ENCODE assay signal across 8 mouse cellular contexts in genomic region chr3:152666991-152667355, GRCm38 (mm10). TPM values are rescaled to one million over a fixed set of nuclear protein-coding genes. Genes with fewer than 3 reads are reported as not detected.
DNase-seq lines count a peak whose midpoint lies in the region.

No protein-coding gene starts in this region.

- intact Hi-C loops in heart, postnatal 36 days (cut with DNase I) = no loop called here
- intact Hi-C loops in left cerebral cortex, postnatal 36 days (cut with DNase I) = loop anchor here (5.0 kb wide), 3 partner anchors 70 to 270 kb away; partner anchors contain the start of gene Zzz3

- peak; percentile 83 for DNase-seq in heart, adult 11 months
- DNase-seq in heart, postnatal 36 days = no peak
- peak; percentile 52 for DNase-seq in ZHBTc4 (ENCODE audit: low read depth, low spot score)
- DNase-seq in frontal cortex, postnatal 36 days (ENCODE audit: low spot score in 2 of 2) = peak; percentile 49 to 55
- peak; percentile 43 to 62 for DNase-seq in left cerebral cortex, postnatal 36 days (ENCODE audit: low spot score in 2 of 2)
- peak; percentile 36 for DNase-seq in retina, embryonic 14.5 days (ENCODE audit: low spot score)
- no peak for DNase-seq in ovary, postnatal 36 days (ENCODE audit: low spot score)
- no peak for DNase-seq in thymus, postnatal 14 days

RNA-seq across cellular contexts. Expression of gene Ak5, which starts 1.2 kb away (rescaled TPM):
- total RNA-seq in heart, postnatal 36 days (2021) = under 1 TPM; 0.27 to 0.31 TPM
- 100 to 1,000 TPM; 142 to 149 TPM for total RNA-seq in left cerebral cortex, postnatal 36 days (2021)

RNA-seq across cellular contexts. Expression of gene Pigk, which starts 46.9 kb away (rescaled TPM):
- total RNA-seq in heart, postnatal 36 days (2021) = 10 to 100 TPM; 25.0 to 25.4 TPM
- total RNA-seq in left cerebral cortex, postnatal 36 days (2021) = 10 to 100 TPM; 49.5 to 52.9 TPM

Comparison
In these comparisons a context has a peak if more than half of its experiments do, and no peak if none do; other contexts are left out.
1. DNase-seq: peak in heart, adult 11 months (single experiment), ZHBTc4 (single experiment), frontal cortex, postnatal 36 days (2 of 2), left cerebral cortex, postnatal 36 days (2 of 2) and retina, embryonic 14.5 days (single experiment); none in heart, postnatal 36 days (0 of 2), ovary, postnatal 36 days (single experiment) and thymus, postnatal 14 days (single experiment).
2. RNA of gene Ak5, which starts 1.2 kb away (total RNA-seq): 142 to 149 TPM in left cerebral cortex, postnatal 36 days; 0.27 to 0.31 TPM in heart, postnatal 36 days; every median in the first group is over 100 times any median in the second.